Mouse (Mus musculus): ENCODE measurements at regions not wholly inside any gene's neighbourhood (a gene's known extent, or its start where the extent isn't known, plus 50 kb on each side); places are given as distances from the start of the nearest gene placed in this dataset.

DNA sequence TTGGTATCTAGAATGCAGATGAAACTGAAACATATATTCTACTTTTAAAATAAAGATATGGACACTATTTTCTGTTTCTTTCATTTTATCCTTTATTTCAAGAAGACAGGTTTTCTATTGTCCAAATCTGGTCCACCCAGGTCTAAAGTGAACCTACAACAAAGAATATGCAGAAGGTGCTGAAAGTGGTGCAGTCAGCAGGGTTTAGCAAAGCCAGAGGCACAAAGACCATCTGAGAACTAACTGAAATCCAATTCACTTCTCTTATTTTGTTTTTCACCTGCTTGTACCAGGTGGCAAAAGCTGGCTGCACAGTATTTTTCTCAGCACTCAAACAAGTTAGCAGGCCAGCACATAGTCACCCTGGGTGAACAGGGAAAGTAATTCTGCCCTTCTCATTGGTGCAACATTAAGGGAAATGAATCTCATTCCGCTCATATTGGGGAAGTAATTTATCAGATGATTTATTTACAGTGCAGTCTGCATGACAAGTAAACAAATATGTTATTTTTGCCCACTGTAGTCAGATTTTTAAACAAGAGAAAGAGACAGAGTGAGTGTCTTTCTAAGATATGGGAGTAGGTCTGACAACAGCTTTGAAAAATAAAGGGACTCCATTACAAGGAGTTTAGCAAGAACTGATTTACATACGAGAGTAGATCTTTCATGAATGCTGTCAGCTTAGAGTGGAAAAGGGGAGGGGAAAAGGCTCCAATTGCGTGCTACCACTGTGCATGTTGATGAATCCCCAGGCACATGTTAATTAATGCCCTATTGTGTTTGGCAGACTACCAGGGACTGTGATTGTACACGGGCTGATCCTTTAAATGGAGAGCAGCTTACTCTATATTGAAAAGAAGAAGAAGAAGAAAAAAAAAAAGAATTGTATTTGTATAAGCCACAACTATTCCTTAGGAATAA lies 405.9 kb upstream of the Ccnh start:
- no peak for TF ChIP-seq EP300 (IDR thresholded peaks at IDR 0.05; ENCODE audit: insufficient read depth, low read depth, low read length)
- TF ChIP-seq POLR2A (IDR thresholded peaks at IDR 0.05; ENCODE audit: insufficient read depth, low read depth, low read length), result no peak
- TF ChIP-seq CTCF (IDR thresholded peaks at IDR 0.05), result no peak
